Mouse (Mus musculus): ENCODE measurements around the gene Smok2a.
"Not testable (repeated sequence)": the region's sequence is repeated elsewhere in the genome, so short reads cannot be mapped to it uniquely, and the experiment has no call there.

- TF ChIP-seq USF1 (IDR thresholded peaks at IDR 0.05; ENCODE audit: low read depth); CTCF (IDR thresholded peaks at IDR 0.05; ENCODE audit: control insufficient read depth, insufficient read depth, insufficient read length); CEBPB (IDR thresholded peaks at IDR 0.05; ENCODE audit: low read depth): not testable (repeated sequence)
These were observed 9.0 kb downstream of the Smok2a start, which contains the start of gene Smok2b for GRCm38 (mm10) chr17:13229957-13230356.

All from C2C12 (cell line).